Mouse (Mus musculus) liver, embryonic 14.5 days (tissue): ENCODE data around the gene Oit3.

Source experiments
- CTCF ChIP-seq: IDR thresholded peaks from 2 replicates; pipeline ENCODE4 v1.5.1; 2016; ENCODE audit warnings: antibody characterized with exemption, low read depth, control low read depth
- EP300 ChIP-seq: IDR thresholded peaks from 2 replicates; pipeline ENCODE4 v1.6.1; 2016; ENCODE audit warnings: antibody characterized with exemption, low read depth

- TF ChIP-seq CTCF (no peak), EP300 (no peak)
These were observed 1.4 kb downstream of the Oit3 start for GRCm38 (mm10) chr10:59440177-59440576.
